Mouse (Mus musculus): ENCODE data around the gene Col4a2.

DNA sequence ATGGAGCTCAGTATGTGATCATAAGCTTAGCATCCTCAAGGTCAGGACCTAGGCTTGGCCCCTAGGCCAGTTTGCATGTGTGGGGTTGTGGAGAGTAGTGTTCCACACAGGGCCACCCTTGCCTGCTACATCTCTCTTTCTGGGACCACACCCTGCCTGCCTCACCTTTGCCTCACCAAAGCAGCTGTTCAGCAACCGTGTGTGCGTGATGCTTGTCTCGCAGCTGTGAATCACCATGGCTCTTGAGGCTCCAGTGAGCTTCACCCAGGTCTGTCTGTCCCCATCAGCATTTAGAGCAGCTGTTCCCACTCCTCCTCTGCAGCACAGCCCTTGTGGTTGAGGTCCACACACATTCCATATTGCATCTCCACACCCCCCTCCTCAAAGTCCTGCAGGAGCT lies 43.3 kb downstream of the Col4a2 start:
- TF ChIP-seq CTCF (IDR thresholded peaks at IDR 0.05; ENCODE audit: control insufficient read depth, insufficient read depth, insufficient replicate concordance, low read depth, low read length) = no peak
- TF ChIP-seq POLR2A (IDR thresholded peaks at IDR 0.05; ENCODE audit: control insufficient read depth, low read depth, low read length) = no peak
